Mouse (Mus musculus) midbrain, embryonic 13.5 days (tissue): ENCODE data around the gene Slamf1. TPM values are rescaled to one million over a fixed set of nuclear protein-coding genes. Genes with fewer than 3 reads are reported as not detected.
A peak's percentile ranks its signal among the peaks of the same experiment; 100 is the strongest.

Source experiments
- ATAC-seq: fragments of 200-750 bp; cut with Nextera tagmentation; 2 replicates; pipeline ENCODE4 v1.8.0; 2017; ENCODE audit warnings: mild to moderate bottlenecking, moderate TSS enrichment, moderate library complexity
- H3K27ac ChIP-seq: fragments of 300-500 bp; sonication (generic); 2 replicates; pipeline ENCODE4 v1.5.1; 2015; ENCODE audit warnings: inconsistent platforms, mild to moderate bottlenecking, moderate library complexity
- H3K27me3 ChIP-seq: fragments of 300-500 bp; sonication (generic); 2 replicates; pipeline ENCODE4 v1.6.1; 2015; ENCODE audit warnings: mild to moderate bottlenecking, inconsistent platforms
- H3K36me3 ChIP-seq: fragments of 300-500 bp; sonication (generic); 2 replicates; pipeline ENCODE4 v1.6.1; 2015; ENCODE audit warnings: mild to moderate bottlenecking, inconsistent platforms
- H3K4me1 ChIP-seq: fragments of 300-500 bp; sonication (generic); replicated peaks from 2 replicates; pipeline ENCODE4 v1.6.1; 2015; ENCODE audit warnings: inconsistent platforms
- H3K4me2 ChIP-seq: fragments of 300-500 bp; sonication (generic); replicated peaks from 2 replicates; pipeline ENCODE4 v1.6.1; 2015; ENCODE audit warnings: moderate library complexity, mild to moderate bottlenecking, inconsistent platforms
- H3K4me3 ChIP-seq: fragments of 300-500 bp; sonication (generic); replicated peaks from 2 replicates; pipeline ENCODE4 v1.5.1; 2015; ENCODE audit warnings: mild to moderate bottlenecking, inconsistent platforms
- H3K9ac ChIP-seq: fragments of 300-500 bp; sonication (generic); replicated peaks from 2 replicates; pipeline ENCODE4 v1.6.1; 2015; ENCODE audit warnings: mild to moderate bottlenecking, inconsistent platforms
- H3K9me3 ChIP-seq: fragments of 300-500 bp; sonication (generic); 2 replicates; pipeline ENCODE4 v1.6.1; 2016; ENCODE audit warnings: mild to moderate bottlenecking, inconsistent platforms
- WGBS: fragments of 180-500 bp; shearing (Covaris S2); methylation state at CpG from one replicate; pipeline ENCODE4 v1.1.7; 2015; 5-methylcytosine and 5-hydroxymethylcytosine counted together
- polyA plus RNA-seq: library from polyadenylated mRNA; unstranded; fragments of >200 nt; fragmentation: Nextera tagmentation; extraction: Ambion mirVana; gene quantifications from 2 replicates; pipeline ENCODE4 v1.2.1, GENCODE M21; 2015

The Slamf1 gene
- polyA plus RNA-seq, 1 experiment from 2014 or later, result 0.22 TPM

DNA sequence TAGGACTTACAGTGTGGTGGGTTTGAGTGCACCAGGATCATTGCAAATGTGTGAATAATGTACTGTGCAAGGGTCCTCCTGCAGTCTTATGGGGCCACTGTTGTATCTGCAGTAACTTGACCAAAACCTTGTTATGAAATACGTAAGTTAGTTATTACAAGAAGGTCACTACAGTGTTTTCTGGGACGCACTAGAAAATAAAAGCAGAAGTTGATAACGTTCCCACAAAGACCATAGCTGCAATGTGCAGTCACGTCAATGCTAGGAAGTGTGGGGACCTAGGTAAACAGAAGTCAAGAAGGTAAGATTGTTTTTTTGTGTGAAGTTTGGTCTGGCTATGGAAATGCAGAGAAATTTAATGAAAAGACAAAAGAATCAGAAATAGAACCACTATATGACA, 50.1 kb downstream of the Slamf1 start:
- no peaks in the 10 kb centered on the region for H3K36me3 ChIP-seq

DNA sequence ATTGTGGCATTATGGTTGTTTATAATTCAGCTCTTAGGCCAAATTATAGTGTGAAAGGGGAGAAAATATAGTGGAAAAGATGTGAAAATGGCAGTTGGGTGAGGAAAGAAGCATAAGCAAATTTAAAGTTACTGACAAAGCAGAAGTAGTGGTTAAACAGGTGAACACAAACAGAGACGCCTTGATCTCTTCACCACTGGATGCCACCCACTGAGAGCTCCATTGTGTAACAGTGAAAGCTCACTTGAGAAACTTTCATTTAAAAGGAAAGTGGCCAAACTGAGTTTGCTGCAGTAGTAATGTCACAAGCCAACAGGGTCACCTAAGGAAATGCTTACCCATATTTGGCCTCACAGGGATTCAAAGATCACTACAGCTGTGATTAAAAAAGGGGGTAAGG, 54.4 kb downstream of the Slamf1 start:
- Histone ChIP-seq H3K27ac (no peak overlapping the region), H3K4me3 (no peak overlapping the region), H3K36me3 (no peaks in the 10 kb centered on the region), H3K27me3 (no peaks in the 10 kb centered on the region), H3K9ac (no peak overlapping the region), H3K9me3 (no peaks in the 10 kb centered on the region), H3K4me1 (no peaks in the 10 kb centered on the region), H3K4me2 (no peak overlapping the region)
- WGBS, result 20% methylated on average over 1 of the region's 1 CpGs
- ATAC-seq, result no peak

More for the DNA sequence above, 50.1 kb downstream of the Slamf1 start:
- no peak for ATAC-seq
- WGBS, result 84% methylated on average over 4 of the region's 4 CpGs
- H3K4me3 ChIP-seq, result no peak overlapping the region
- H3K9me3 ChIP-seq, result no peaks in the 10 kb centered on the region
- 0 out of 2 replicates have a peak overlapping the region, but pooled peaks have one; percentile 2 for H3K9ac ChIP-seq
- no peaks in the 10 kb centered on the region for H3K4me1 ChIP-seq
- no peak overlapping the region for H3K27ac ChIP-seq
- no peak overlapping the region for H3K4me2 ChIP-seq
- no peaks in the 10 kb centered on the region for H3K27me3 ChIP-seq

DNA sequence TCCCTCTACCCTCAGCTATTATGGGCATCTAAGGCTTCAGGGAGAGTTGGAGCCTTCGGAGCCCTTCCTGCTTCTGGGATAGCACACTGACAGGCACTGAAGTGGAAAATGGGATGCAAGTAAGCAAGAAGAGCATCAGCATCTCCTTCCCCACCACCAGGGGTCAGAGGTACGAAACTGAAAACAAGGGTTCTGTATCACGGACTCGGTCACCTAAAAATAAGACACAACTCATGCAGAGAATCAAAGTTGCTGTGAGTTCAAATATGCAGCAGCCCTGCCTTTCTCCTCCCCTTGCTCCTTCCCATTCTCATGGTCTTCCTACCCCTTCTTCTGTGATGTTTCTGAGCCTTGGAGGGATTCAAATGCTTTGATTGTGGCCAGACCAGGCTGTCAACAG, 58.5 kb downstream of the Slamf1 start:
- H3K36me3 ChIP-seq, result no peaks in the 10 kb centered on the region
- H3K4me1 ChIP-seq, result no peaks in the 10 kb centered on the region
- ATAC-seq, result no peak

DNA sequence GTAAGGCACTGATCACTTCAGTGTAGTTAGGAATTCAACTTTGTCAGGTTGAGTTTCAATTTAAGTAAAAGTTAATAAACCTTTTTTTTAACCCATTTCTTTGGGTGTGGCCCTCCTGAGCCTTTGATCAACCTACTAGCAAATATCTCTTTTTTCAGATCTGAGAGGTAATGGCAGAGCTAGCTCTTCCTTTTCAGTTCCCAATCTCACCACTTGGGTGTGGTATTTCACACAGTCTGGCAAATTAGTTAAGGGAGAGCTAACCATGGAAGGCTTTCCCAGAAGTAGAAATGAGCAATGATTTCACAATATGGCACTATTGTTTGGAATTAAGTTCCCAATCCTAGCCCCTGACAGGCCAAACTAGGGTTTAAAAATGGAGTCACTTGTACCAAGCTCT, 59.2 kb downstream of the Slamf1 start:
- ATAC-seq, result no peak
- Histone ChIP-seq H3K27ac (no peak overlapping the region), H3K9me3 (no peaks in the 10 kb centered on the region), H3K27me3 (no peaks in the 10 kb centered on the region), H3K4me2 (no peak overlapping the region), H3K9ac (no peak overlapping the region), H3K4me3 (no peak overlapping the region), H3K4me1 (no peaks in the 10 kb centered on the region), H3K36me3 (no peaks in the 10 kb centered on the region)

More for the DNA sequence above, 58.5 kb downstream of the Slamf1 start:
- H3K4me3 ChIP-seq, result no peak overlapping the region
- no peaks in the 10 kb centered on the region for H3K27me3 ChIP-seq
- H3K9me3 ChIP-seq, result no peaks in the 10 kb centered on the region
- no peak overlapping the region for H3K9ac ChIP-seq
- WGBS, result 20% methylated on average over 4 of the region's 4 CpGs
- H3K4me2 ChIP-seq, result no peak overlapping the region
- no peak overlapping the region for H3K27ac ChIP-seq

DNA sequence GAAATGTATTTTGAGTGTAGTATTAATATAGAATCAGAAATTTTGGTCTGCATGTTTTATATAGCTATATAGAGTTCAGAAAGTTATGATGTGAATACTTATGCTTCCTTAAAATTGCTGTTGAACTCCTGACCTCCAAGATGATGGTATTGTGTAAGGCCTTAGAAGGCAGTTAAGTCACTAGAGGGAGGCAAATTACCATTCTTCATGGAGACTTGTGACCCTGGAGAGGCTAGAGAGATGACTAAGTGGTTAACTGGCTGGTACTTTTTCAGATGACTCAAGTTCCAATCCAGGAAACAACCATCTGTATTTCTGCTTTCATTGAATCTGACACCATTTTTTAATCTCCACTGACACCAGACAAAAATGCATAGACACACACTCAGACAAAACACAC, 60.7 kb downstream of the Slamf1 start:
- H3K9me3 ChIP-seq, result no peaks in the 10 kb centered on the region
- no peak overlapping the region for H3K4me3 ChIP-seq
- no peak for ATAC-seq
- H3K9ac ChIP-seq, result no peak overlapping the region
- no peak overlapping the region for H3K27ac ChIP-seq
- no peaks in the 10 kb centered on the region for H3K36me3 ChIP-seq
- no peaks in the 10 kb centered on the region for H3K4me1 ChIP-seq
- H3K4me2 ChIP-seq, result no peak overlapping the region
- no peaks in the 10 kb centered on the region for H3K27me3 ChIP-seq

DNA sequence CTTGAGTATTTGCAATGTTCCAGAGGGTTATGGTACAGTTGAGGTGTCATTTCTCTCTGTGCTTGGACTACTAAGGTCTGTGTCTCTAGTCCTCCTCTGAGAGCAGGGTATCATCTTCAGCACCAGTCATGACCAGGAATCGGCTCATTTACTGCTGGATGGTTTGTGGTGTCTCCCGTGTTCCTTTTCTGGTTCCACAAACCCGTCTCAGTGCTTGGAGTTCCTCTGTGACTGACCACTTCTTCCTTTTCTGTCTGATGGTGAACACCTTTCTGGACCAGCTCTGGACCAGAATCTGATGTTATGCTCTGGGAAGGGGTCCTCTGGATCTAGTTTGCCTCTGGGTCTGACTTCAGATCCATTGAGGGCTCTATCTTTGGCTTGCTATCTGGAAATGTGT, 72.6 kb downstream of the Slamf1 start, which contains the start of gene Cd84:
Cd84 (plus strand) TSS at position 210 of the 400 bp plus-strand sequence.
- H3K4me3 ChIP-seq, result no peak within 1 kb of the TSS
- H3K27me3 ChIP-seq, result no peaks in the 10 kb centered on the region
- no peak within 1 kb of the TSS for H3K4me2 ChIP-seq
- WGBS, result 93% methylated on average over 3 of the region's 3 CpGs
- H3K9ac ChIP-seq, result no peak within 1 kb of the TSS
- no peak within 1 kb of the TSS for H3K27ac ChIP-seq
- no peaks in the 10 kb centered on the region for H3K9me3 ChIP-seq
- ATAC-seq, result no peak
- H3K36me3 ChIP-seq, result no peaks in the 10 kb centered on the region
- H3K4me1 ChIP-seq, result no peaks in the 10 kb centered on the region

DNA sequence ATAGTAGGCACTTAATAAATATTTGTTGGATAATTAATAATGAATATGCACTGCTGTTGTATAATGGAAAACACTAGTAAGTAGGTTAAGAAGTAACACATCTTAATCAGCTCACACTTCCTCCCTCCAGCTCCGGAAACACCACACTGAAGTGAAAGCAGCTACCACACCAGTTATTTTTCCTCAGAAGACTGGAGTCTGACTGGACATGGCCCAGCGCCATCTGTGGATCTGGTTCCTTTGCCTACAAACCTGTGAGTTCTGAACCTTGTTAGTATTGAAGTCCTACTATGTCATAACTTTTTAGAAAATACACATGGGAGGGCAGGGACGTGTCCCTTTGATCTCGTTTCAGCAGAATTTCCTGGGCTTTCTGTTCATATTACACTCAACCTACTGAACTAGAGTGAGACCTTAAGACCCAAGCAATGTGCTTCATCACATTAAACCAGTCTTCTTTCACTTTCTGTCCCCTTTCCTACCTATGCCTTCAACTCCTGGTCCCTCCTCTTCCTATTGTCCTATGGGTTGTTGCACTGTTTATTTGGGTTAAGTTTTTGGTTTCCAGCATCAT, 73.6 kb downstream of the Slamf1 start:
- H3K4me2 ChIP-seq, result no peak overlapping the region
- 87% methylated on average over 4 of the region's 4 CpGs for WGBS

DNA sequence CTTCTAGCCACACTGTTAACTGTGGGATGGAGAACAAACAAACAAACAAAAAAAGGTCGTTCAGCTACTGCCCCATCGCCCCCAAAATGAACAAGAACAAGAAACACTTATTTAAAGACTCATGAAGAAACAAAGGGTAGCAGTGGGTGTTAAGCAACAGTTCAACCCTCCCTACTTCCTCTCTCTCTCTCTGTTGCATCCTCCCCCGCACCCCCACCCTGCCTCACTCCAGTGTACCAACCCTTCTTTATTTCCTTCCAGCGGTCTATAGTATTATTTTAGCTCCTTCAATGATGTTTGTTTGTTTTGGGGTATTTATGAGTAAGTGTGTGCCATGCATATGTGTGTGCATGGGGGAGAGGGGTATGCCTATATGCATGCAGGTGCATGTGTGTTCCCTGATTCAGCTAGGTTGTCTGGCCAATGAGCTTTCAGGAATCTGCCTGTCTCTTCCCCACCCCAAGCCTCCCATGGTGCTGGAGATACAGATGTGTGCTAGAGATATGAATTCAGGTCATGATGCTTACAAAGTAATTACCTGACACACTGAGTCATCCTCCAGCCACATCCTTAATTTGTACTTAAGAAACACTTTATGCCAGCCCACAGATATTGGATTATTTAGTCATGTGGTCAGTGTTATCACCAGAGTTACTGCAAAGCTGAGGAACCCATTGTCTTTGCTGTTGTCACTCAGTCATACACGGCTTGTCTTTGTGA, 78.3 kb downstream of the Slamf1 start:
- Histone ChIP-seq H3K27me3 (no peaks in the 10 kb centered on the region), H3K4me2 (no peak overlapping the region), H3K27ac (no peak overlapping the region), H3K4me1 (no peaks in the 10 kb centered on the region), H3K4me3 (no peak overlapping the region), H3K9me3 (no peaks in the 10 kb centered on the region), H3K9ac (no peak overlapping the region), H3K36me3 (no peaks in the 10 kb centered on the region)
- no peak for ATAC-seq
- WGBS, result 83% methylated on average over 5 of the region's 5 CpGs

More for the DNA sequence above, 73.6 kb downstream of the Slamf1 start:
- Histone ChIP-seq H3K27ac (no peak overlapping the region), H3K27me3 (no peaks in the 10 kb centered on the region), H3K4me3 (no peak overlapping the region), H3K4me1 (no peaks in the 10 kb centered on the region), H3K9ac (no peak overlapping the region), H3K9me3 (no peaks in the 10 kb centered on the region), H3K36me3 (no peaks in the 10 kb centered on the region)
- ATAC-seq, result no peak

DNA sequence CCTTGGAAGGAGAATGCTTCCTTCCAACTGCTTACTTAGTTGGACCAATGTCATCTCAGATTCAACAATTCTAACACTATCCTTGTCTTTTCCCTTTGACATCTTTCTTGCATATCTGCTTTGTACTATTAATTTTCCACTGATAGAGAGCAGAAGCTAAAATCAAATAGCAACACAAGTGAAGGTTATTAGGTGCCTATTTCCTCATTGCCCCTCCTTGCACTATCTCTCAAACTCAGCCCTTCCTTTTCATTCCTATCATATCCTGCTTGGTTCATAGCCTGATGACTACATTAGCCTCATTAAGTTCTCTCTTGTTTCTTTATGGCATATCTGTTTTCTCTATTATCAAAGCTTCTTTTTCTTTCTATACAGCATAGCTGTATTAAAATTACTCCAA, 81.3 kb downstream of the Slamf1 start:
- H3K27ac ChIP-seq, result no peak overlapping the region
- H3K36me3 ChIP-seq, result no peaks in the 10 kb centered on the region
- ATAC-seq, result no peak
- H3K4me2 ChIP-seq, result no peak overlapping the region
- H3K9ac ChIP-seq, result no peak overlapping the region
- no peaks in the 10 kb centered on the region for H3K4me1 ChIP-seq
- H3K4me3 ChIP-seq, result no peak overlapping the region
- no peaks in the 10 kb centered on the region for H3K27me3 ChIP-seq
- H3K9me3 ChIP-seq, result no peaks in the 10 kb centered on the region

DNA sequence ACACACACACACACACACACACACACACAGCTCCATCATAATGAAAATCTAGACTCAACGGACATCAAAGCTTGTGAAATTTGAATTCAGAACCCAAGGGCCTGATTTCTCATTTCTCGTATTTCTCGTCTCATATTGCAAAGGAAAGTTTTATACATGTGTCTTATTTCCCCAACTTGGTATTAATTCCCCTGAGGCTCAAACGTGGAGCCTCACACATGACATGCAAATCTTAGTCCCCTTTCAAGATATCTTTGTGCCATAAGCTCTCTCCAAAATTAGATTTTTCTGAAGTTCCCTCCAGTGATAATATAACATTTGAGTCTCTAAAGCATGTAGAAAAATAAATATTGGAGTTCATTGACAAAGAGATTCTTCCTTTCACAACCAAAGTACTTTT, 81.8 kb downstream of the Slamf1 start:
- H3K4me2 ChIP-seq, result no peak overlapping the region
- WGBS, result 88% methylated on average over 4 of the region's 4 CpGs
- H3K9me3 ChIP-seq, result no peaks in the 10 kb centered on the region
- no peak overlapping the region for H3K9ac ChIP-seq
- H3K4me1 ChIP-seq, result no peaks in the 10 kb centered on the region
- no peak overlapping the region for H3K4me3 ChIP-seq
- no peak for ATAC-seq
- H3K27me3 ChIP-seq, result no peaks in the 10 kb centered on the region
- no peaks in the 10 kb centered on the region for H3K36me3 ChIP-seq
- no peak overlapping the region for H3K27ac ChIP-seq

DNA sequence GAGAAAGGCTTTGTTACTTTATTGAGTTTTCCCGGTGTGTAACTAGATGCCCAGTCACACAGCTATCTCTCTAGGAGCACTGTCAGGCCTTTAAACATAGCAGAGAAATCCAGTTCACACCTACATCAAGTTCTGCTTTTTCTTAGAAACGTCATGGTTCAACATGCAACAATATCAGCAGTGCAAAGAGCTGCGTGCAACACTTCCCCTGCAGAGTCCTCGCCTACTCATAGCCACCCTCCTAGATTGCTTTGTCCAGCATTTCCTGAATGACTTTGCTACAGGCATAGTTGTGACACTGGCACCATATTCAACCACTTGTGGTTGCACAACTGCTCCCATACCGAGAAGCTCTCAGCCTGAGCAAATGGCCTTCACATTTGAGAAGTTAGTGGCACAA, 82.5 kb downstream of the Slamf1 start:
- Histone ChIP-seq H3K27ac (no peak overlapping the region), H3K4me3 (no peak overlapping the region), H3K4me2 (no peak overlapping the region), H3K9me3 (no peaks in the 10 kb centered on the region), H3K36me3 (no peaks in the 10 kb centered on the region), H3K9ac (no peak overlapping the region), H3K27me3 (no peaks in the 10 kb centered on the region), H3K4me1 (no peaks in the 10 kb centered on the region)
- no peak for ATAC-seq
- WGBS, result 92% methylated on average over 5 of the region's 5 CpGs
